Mouse (Mus musculus): ENCODE measurements around the gene Helz2. TPM values are rescaled to one million over a fixed set of nuclear protein-coding genes. Genes with fewer than 3 reads are reported as not detected.

The Helz2 gene
- polyA plus RNA-seq, 1 experiment from 2014 or later, result 1.6 TPM

GRCm38 (mm10) chr2:181238091-181238610 is 3.7 kb downstream of the Helz2 start:
- H3K4me1 ChIP-seq (replicated peaks; ENCODE audit: control insufficient read depth, insufficient read depth), result no peaks in the 10 kb centered on the region; the same call in 1 of the 2 replicates
- H3K27me3 ChIP-seq (ENCODE audit: control insufficient read depth, insufficient read depth, low read length), result no peaks in the 10 kb centered on the region
- H3K9me3 ChIP-seq (ENCODE audit: control insufficient read depth, low read length), result no peaks in the 10 kb centered on the region
- no peak overlapping the region for H3K4me3 ChIP-seq (ENCODE audit: low read depth, low read length)
- WGBS, result 80% methylated on average over 10 of the region's 10 CpGs
- TF ChIP-seq CTCF (IDR thresholded peaks at IDR 0.05; ENCODE audit: low read depth) (no peak), EP300 (optimal IDR thresholded peaks at IDR 0.05) (no peak)
- DNase-seq (ENCODE audit: low spot score) (no peak), ATAC-seq (ENCODE audit: low FRiP score, low TSS enrichment) (no peak)
- peaks cover 5% of the 10 kb centered on the region for H3K36me3 ChIP-seq (ENCODE audit: control insufficient read depth, insufficient read depth, low read length)
- no peak overlapping the region for H3K4me2 ChIP-seq (replicated peaks; ENCODE audit: low read depth)
- no peak overlapping the region for H3K27ac ChIP-seq (replicated peaks)
- H3K9ac ChIP-seq (ENCODE audit: low read length), result no peak overlapping the region

- Histone ChIP-seq H3K9me3 (ENCODE audit: control insufficient read depth, low read length) (no peaks in the 10 kb centered on the region), H3K4me1 (replicated peaks; ENCODE audit: control insufficient read depth, insufficient read depth) (no peaks in the 10 kb centered on the region; the same call in 1 of the 2 replicates), H3K36me3 (ENCODE audit: control insufficient read depth, insufficient read depth, low read length) (peaks cover 5% of the 10 kb centered on the region), H3K27ac (replicated peaks) (no peak overlapping the region), H3K4me2 (replicated peaks; ENCODE audit: low read depth) (no peak overlapping the region), H3K4me3 (ENCODE audit: low read depth, low read length) (no peak overlapping the region), H3K9ac (ENCODE audit: low read length) (no peak overlapping the region), H3K27me3 (ENCODE audit: control insufficient read depth, insufficient read depth, low read length) (no peaks in the 10 kb centered on the region)
- ATAC-seq (ENCODE audit: low FRiP score, low TSS enrichment), result no peak
- DNase-seq (ENCODE audit: low spot score), result no peak
- 86% methylated on average over 17 of the region's 17 CpGs for WGBS
- TF ChIP-seq CTCF (IDR thresholded peaks at IDR 0.05; ENCODE audit: low read depth), result no peak
- TF ChIP-seq EP300 (optimal IDR thresholded peaks at IDR 0.05), result no peak
Observed at GRCm38 (mm10) chr2:181237251-181238014, 4.4 kb downstream of the Helz2 start.

GRCm38 (mm10) chr2:181235681-181236566 is 5.9 kb downstream of the Helz2 start:
- Histone ChIP-seq H3K4me1 (replicated peaks; ENCODE audit: control insufficient read depth, insufficient read depth) (no peaks in the 10 kb centered on the region), H3K9me3 (ENCODE audit: control insufficient read depth, low read length) (no peaks in the 10 kb centered on the region), H3K27me3 (ENCODE audit: control insufficient read depth, insufficient read depth, low read length) (no peaks in the 10 kb centered on the region), H3K9ac (ENCODE audit: low read length) (no peak overlapping the region), H3K4me2 (replicated peaks; ENCODE audit: low read depth) (no peak overlapping the region), H3K27ac (replicated peaks) (no peak overlapping the region), H3K4me3 (ENCODE audit: low read depth, low read length) (no peak overlapping the region), H3K36me3 (ENCODE audit: control insufficient read depth, insufficient read depth, low read length) (peaks cover 8% of the 10 kb centered on the region)
- WGBS, result 81% methylated on average over 23 of the region's 23 CpGs
- DNase-seq (ENCODE audit: low spot score) (no peak), ATAC-seq (ENCODE audit: low FRiP score, low TSS enrichment) (no peak)
- TF ChIP-seq EP300 (optimal IDR thresholded peaks at IDR 0.05) (no peak), CTCF (IDR thresholded peaks at IDR 0.05; ENCODE audit: low read depth) (peak; percentile 54)

GRCm38 (mm10) chr2:181234680-181235079 is 7.1 kb downstream of the Helz2 start:
- ATAC-seq (ENCODE audit: low FRiP score, low TSS enrichment), result no peak
- Histone ChIP-seq H3K9ac (ENCODE audit: low read length) (no peak overlapping the region), H3K9me3 (ENCODE audit: control insufficient read depth, low read length) (no peaks in the 10 kb centered on the region), H3K4me1 (replicated peaks; ENCODE audit: control insufficient read depth, insufficient read depth) (no peaks in the 10 kb centered on the region), H3K27me3 (ENCODE audit: control insufficient read depth, insufficient read depth, low read length) (no peaks in the 10 kb centered on the region), H3K4me3 (ENCODE audit: low read depth, low read length) (no peak overlapping the region), H3K27ac (replicated peaks) (no peak overlapping the region), H3K4me2 (replicated peaks; ENCODE audit: low read depth) (no peak overlapping the region), H3K36me3 (ENCODE audit: control insufficient read depth, insufficient read depth, low read length) (peaks cover 8% of the 10 kb centered on the region; the same call in 1 of the 2 replicates)
- no peak for TF ChIP-seq CTCF (IDR thresholded peaks at IDR 0.05; ENCODE audit: low read depth)
- no peak for TF ChIP-seq EP300 (optimal IDR thresholded peaks at IDR 0.05)
- WGBS, result 89% methylated on average over 11 of the region's 11 CpGs
- no peak for DNase-seq (ENCODE audit: low spot score)

- Histone ChIP-seq H3K4me3 (ENCODE audit: low read depth, low read length) (no peak overlapping the region), H3K4me1 (replicated peaks; ENCODE audit: control insufficient read depth, insufficient read depth) (no peaks in the 10 kb centered on the region), H3K9ac (ENCODE audit: low read length) (no peak overlapping the region), H3K27ac (replicated peaks) (no peak overlapping the region), H3K36me3 (ENCODE audit: control insufficient read depth, insufficient read depth, low read length) (peaks cover 8% of the 10 kb centered on the region; the same call in 1 of the 2 replicates), H3K27me3 (ENCODE audit: control insufficient read depth, insufficient read depth, low read length) (no peaks in the 10 kb centered on the region), H3K9me3 (ENCODE audit: control insufficient read depth, low read length) (no peaks in the 10 kb centered on the region), H3K4me2 (replicated peaks; ENCODE audit: low read depth) (no peak overlapping the region)
- WGBS, result 92% methylated on average over 15 of the region's 15 CpGs
- ATAC-seq (ENCODE audit: low FRiP score, low TSS enrichment) (no peak), DNase-seq (ENCODE audit: low spot score) (no peak)
- TF ChIP-seq EP300 (optimal IDR thresholded peaks at IDR 0.05) (no peak), CTCF (IDR thresholded peaks at IDR 0.05; ENCODE audit: low read depth) (no peak)
Observed at GRCm38 (mm10) chr2:181233443-181233842, 8.4 kb downstream of the Helz2 start.
